Mouse (Mus musculus) embryonic facial prominence, embryonic 12.5 days (tissue): ENCODE results near the gene Gm15217. TPM values are rescaled to one million over a fixed set of nuclear protein-coding genes. Genes with fewer than 3 reads are reported as not detected.

Experiments
- ATAC-seq: fragments of 200-750 bp; cut with Nextera tagmentation; 2 replicates; pipeline ENCODE4 v1.8.0; 2017; ENCODE audit not compliant: insufficient number of reproducible peaks, insufficient read depth, low FRiP score, low TSS enrichment
- H3K27ac ChIP-seq: fragments of 300-500 bp; sonication (generic); 2 replicates; pipeline ENCODE4 v1.5.1; 2016; ENCODE audit warnings: mild to moderate bottlenecking
- H3K27me3 ChIP-seq: fragments of 300-500 bp; sonication (generic); 2 replicates; pipeline ENCODE4 v1.6.1; 2016; ENCODE audit warnings: mild to moderate bottlenecking, moderate library complexity
- H3K36me3 ChIP-seq: fragments of 300-500 bp; sonication (generic); 2 replicates; pipeline ENCODE4 v1.6.1; 2016; ENCODE audit warnings: mild to moderate bottlenecking
- H3K4me1 ChIP-seq: fragments of 300-500 bp; sonication (generic); 2 replicates; pipeline ENCODE4 v1.6.1; 2016
- H3K4me2 ChIP-seq: fragments of 300-500 bp; sonication (generic); replicated peaks from 2 replicates; pipeline ENCODE4 v1.6.1; 2016; ENCODE audit warnings: mild to moderate bottlenecking, moderate library complexity
- H3K4me3 ChIP-seq: fragments of 300-500 bp; sonication (generic); 2 replicates; pipeline ENCODE4 v1.5.1; 2016; ENCODE audit warnings: mild to moderate bottlenecking
- H3K9ac ChIP-seq: fragments of 300-500 bp; sonication (generic); 2 replicates; pipeline ENCODE4 v1.6.1; 2016; ENCODE audit warnings: mild to moderate bottlenecking, moderate library complexity
- H3K9me3 ChIP-seq: fragments of 300-500 bp; sonication (generic); 2 replicates; pipeline ENCODE4 v1.6.1; 2016; ENCODE audit warnings: mild to moderate bottlenecking, moderate library complexity
- WGBS: fragments of 180-500 bp; shearing (Covaris S2); methylation state at CpG from one replicate; pipeline ENCODE4 v1.1.7; 2016; 5-methylcytosine and 5-hydroxymethylcytosine counted together
- polyA plus RNA-seq: library from polyadenylated mRNA; unstranded; fragments of >200 nt; fragmentation: Nextera tagmentation; extraction: Ambion mirVana; gene quantifications from 2 replicates; pipeline ENCODE4 v1.2.1, GENCODE M21; 2016

Gene Gm15217
- polyA plus RNA-seq, 1 experiment from 2014 or later = 0.23 TPM

GRCm38 (mm10) chr14:46384946-46385691 lies 5.9 kb downstream of the Gm15217 start:
- H3K27ac ChIP-seq = peak overlapping the region; percentile 88
- peak overlapping the region; percentile 60 for H3K4me3 ChIP-seq
- no peaks in the 10 kb centered on the region for H3K9me3 ChIP-seq
- peak overlapping the region; percentile 67 for H3K9ac ChIP-seq
- 1% methylated on average over 14 of the region's 14 CpGs for WGBS
- ATAC-seq = no peak
- peak overlapping the region; percentile 72 for H3K4me2 ChIP-seq
- peaks cover 9% of the 10 kb centered on the region; the same call in 1 of the 2 replicates for H3K27me3 ChIP-seq
- peaks cover 42% of the 10 kb centered on the region for H3K4me1 ChIP-seq
- H3K36me3 ChIP-seq = peaks cover 16% of the 10 kb centered on the region

DNA sequence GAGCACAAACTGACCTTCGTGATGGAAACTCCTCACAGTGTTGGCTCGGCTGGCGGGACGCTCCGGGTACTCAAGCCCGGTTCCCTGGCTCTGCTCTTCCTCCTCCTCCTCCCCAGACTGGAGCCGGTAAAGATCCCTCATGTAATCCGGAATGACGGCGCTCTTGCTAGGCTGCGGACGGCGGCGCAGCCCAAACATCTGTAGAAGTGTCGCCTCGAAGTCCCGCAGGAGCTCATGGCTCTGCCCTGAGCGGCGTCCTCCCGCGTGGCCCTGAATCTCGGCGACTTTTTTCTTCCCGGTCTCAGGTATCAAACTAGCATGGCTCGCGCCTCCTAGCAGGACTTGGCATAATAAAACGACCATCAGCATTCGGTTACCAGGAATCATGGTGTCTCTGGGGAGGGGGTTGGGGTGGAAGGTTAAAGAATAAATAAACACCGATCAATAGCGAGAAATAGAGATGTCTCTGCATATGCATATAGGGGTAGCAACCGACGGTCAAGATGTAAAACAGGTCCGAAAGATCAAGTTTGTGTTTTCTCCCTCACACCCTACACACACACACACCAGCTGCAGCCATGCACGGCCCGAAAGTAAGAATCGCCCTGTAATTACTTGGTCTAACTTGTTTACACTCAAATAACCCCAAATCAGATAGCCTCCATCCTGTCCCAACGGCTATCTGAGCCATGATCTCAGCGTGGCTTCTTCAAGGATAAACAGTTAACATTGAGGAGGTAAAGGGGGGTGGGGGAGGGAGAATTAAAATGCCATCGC lies 6.7 kb downstream of the Gm15217 start:
- H3K9ac ChIP-seq = peak overlapping the region; percentile 67
- whole genome bisulfite sequencing = 1% methylated on average over 39 of the region's 39 CpGs

DNA sequence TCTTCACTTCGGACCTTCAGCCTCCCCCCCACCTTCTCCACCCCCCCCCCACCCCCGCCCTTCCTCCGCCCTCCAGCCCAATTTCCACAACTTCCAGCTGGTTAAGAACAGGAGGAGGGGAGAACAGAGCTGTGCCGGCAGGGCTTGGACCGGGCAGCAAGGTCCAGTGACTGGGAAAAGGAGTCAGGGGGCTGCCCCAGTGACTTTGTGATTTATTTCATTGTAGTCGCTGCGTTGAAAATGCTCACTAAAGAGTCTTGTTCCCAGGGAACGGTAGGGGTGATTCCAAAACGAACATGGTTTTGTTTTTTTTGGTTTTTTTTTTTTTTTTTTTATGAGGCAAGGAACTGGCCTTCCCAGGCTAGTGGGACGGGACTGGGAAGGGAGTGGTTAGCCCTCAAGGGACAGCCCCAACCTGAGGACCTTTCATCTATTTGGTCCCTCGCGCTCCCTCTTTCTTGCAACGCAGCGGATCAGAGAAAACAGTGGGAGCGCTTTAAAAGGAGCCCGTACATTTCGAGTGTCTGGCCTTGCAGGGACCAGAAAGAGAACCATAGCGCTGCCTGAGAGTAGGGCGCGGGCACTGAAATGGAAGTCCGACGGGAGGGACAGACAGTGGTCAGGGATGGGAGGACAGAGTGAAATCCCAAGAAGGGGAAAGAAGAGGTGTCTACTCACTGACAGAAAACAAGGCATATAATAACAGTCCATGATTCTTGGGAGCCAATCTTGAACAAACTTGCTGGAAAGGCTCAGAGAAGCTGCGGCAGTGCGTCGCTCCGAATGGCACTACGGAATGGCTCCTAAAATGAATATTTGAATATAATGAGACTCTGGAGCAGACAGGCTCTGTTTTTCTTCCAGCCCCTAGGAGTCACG lies 7.5 kb downstream of the Gm15217 start:
- Histone ChIP-seq H3K4me3 (peak overlapping the region; percentile 60), H3K9ac (peak overlapping the region; percentile 67), H3K36me3 (peaks cover 16% of the 10 kb centered on the region), H3K9me3 (no peaks in the 10 kb centered on the region), H3K4me2 (peak overlapping the region; percentile 72), H3K4me1 (peaks cover 33% of the 10 kb centered on the region), H3K27me3 (peaks cover 22% of the 10 kb centered on the region), H3K27ac (peak overlapping the region; percentile 88)
- WGBS = under 1% methylated on average over 28 of the region's 28 CpGs
- ATAC-seq = no peak

More for the DNA sequence above, 6.7 kb downstream of the Gm15217 start:
- Histone ChIP-seq H3K4me1 (peaks cover 40% of the 10 kb centered on the region), H3K27me3 (peaks cover 16% of the 10 kb centered on the region), H3K36me3 (peaks cover 16% of the 10 kb centered on the region), H3K4me2 (peak overlapping the region; percentile 72), H3K27ac (peak overlapping the region; percentile 88), H3K4me3 (peak overlapping the region; percentile 60), H3K9me3 (no peaks in the 10 kb centered on the region)
- no peak for ATAC-seq

DNA sequence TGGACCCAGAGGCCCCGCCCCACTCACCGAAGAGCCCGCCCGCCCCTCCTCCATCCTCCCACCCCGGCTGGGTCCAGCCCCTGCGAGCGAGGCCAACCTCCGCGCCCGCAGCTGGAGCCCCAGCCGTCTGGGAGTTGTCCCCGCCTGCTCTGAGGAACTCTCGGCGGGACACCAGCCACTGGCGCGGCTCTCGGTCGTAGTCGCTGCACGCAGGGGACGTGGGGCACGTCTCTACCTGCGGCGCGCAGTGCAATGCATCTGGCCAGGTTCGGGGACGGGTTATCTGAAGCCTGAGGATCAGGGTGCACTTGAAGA lies 8.1 kb downstream of the Gm15217 start:
- Histone ChIP-seq H3K27ac (peak overlapping the region; percentile 93), H3K4me3 (peak overlapping the region; percentile 60), H3K4me1 (peaks cover 27% of the 10 kb centered on the region), H3K36me3 (peaks cover 16% of the 10 kb centered on the region), H3K9me3 (no peaks in the 10 kb centered on the region), H3K9ac (peak overlapping the region; percentile 71), H3K4me2 (peak overlapping the region; percentile 72), H3K27me3 (peaks cover 28% of the 10 kb centered on the region)
- ATAC-seq = peak; percentile 74
- WGBS = under 1% methylated on average over 27 of the region's 27 CpGs

DNA sequence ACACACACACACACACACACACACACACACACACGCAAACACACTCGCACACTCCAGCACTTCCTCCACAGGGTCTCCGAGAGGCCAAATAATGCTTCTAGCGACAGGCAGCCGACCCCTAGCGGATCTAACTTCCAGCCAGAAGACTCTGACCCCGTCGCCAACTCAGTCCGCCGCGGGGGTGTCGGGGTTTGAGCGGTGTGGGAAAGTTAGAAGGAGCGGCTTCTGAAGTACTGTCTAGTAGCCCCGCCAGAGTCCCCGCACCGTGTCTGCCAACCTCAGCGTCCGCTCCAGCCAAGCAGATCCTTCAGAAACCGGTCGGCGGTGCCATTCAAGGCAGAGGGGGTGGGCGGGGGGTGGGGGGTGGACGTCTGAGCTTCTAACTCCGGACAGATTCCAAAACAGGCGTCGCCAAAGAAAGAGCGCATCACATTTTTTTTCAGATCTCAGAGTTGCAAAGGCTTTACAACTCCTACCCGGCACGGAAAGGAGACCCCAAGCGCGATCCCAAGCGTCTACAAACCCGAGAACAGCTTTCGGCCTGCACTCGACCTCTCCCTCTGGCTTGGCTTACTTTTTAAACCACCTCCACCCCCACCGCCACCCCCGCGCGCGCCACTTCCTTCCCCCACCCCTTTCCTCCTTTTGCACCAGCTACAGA lies 8.7 kb downstream of the Gm15217 start:
- Histone ChIP-seq H3K27ac (peak overlapping the region; percentile 93), H3K36me3 (peaks cover 11% of the 10 kb centered on the region), H3K4me1 (peaks cover 25% of the 10 kb centered on the region), H3K4me2 (peak overlapping the region; percentile 72), H3K9ac (peak overlapping the region; percentile 71), H3K4me3 (peak overlapping the region; percentile 60), H3K9me3 (no peaks in the 10 kb centered on the region), H3K27me3 (peaks cover 33% of the 10 kb centered on the region)
- WGBS = under 1% methylated on average over 41 of the region's 41 CpGs
- ATAC-seq = 0 out of 2 replicates have a peak, but pooled peaks have one; percentile 29

- H3K27ac ChIP-seq = peak overlapping the region; percentile 93
- ATAC-seq = no peak
- peaks cover 25% of the 10 kb centered on the region for H3K4me1 ChIP-seq
- H3K4me3 ChIP-seq = peak overlapping the region; percentile 60
- WGBS = 0% methylated on average over 27 of the region's 27 CpGs
- no peaks in the 10 kb centered on the region for H3K9me3 ChIP-seq
- H3K27me3 ChIP-seq = peaks cover 33% of the 10 kb centered on the region
- peaks cover 8% of the 10 kb centered on the region; the same call in 1 of the 2 replicates for H3K36me3 ChIP-seq
- peak overlapping the region; percentile 72 for H3K4me2 ChIP-seq
- peak overlapping the region; percentile 71 for H3K9ac ChIP-seq
Observed at GRCm38 (mm10) chr14:46388636-46389035, 9.4 kb downstream of the Gm15217 start.

- Histone ChIP-seq H3K27ac (peak overlapping the region; percentile 63), H3K4me3 (peak overlapping the region; percentile 60), H3K9me3 (no peaks in the 10 kb centered on the region), H3K4me2 (peak overlapping the region; percentile 72), H3K27me3 (peaks cover 33% of the 10 kb centered on the region), H3K36me3 (no peaks in the 10 kb centered on the region), H3K9ac (peak overlapping the region; percentile 71), H3K4me1 (peaks cover 18% of the 10 kb centered on the region)
- no peak for ATAC-seq
- WGBS = 6% methylated on average over 24 of the region's 24 CpGs
Observed at GRCm38 (mm10) chr14:46389438-46390248, 10.4 kb downstream of the Gm15217 start.

DNA sequence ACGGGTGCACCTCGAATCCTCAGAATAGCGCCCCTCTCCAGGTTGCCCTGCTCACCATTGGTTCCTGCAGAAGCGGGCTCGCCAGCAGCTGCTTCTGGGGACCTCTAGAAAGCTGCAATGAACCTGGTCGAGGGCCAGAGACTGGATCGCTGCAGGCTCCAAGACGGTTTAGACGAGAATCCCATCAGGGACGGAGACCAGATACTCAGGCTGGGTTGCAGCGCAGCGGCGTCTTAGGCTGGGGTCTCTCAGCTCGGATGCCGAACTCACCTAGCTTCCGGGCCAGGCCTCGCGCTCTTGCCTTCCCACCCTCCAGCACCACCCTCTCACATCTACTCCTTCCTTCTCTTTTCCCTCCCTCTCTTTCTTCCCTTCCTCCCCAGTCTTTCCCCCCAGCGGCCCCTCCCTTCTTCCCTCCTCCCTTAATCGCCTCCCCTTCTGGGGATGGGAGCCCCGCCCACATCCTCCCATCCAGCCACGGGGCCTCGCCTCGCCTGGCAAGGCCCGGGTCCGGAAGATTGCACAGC lies 11.1 kb downstream of the Gm15217 start, which contains the start of gene Bmp4:
Gene Bmp4 (minus strand): TSS at position 421 of the 527 bp plus-strand sequence.
- H3K27ac ChIP-seq = peak within 1 kb of the TSS; percentile 63
- no peaks in the 10 kb centered on the region for H3K36me3 ChIP-seq
- peaks cover 15% of the 10 kb centered on the region for H3K4me1 ChIP-seq

DNA sequence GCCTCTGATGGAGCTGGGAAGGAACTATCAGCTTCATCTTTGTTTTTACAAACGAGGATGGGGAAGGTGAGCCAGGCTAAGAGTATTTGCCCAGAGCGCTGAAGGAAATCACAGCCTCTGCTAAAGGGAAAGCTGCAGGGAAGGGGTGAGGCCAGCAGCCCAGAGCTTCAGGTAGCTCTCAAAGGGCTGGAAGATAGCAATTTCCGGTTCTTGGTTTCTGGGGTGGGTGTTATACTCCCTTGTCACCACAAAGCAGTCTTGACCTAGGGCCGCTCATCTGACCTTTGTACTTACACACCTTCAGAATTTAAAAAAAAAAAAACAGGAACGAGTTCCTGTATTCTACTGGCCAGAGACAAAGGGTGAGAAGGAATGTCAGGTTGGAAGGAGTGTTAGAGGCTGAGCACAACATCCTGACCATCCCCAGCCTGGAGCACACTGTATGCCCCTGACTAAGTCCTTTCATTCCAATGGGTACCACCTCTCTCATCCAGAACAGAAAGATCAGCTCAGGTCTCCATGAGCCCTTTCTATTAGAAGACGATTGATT lies 12.5 kb downstream of the Gm15217 start:
- Histone ChIP-seq H3K9me3 (no peaks in the 10 kb centered on the region), H3K4me1 (peaks cover 12% of the 10 kb centered on the region), H3K36me3 (no peaks in the 10 kb centered on the region), H3K9ac (no peak overlapping the region), H3K27me3 (peaks cover 33% of the 10 kb centered on the region), H3K27ac (no peak overlapping the region), H3K4me2 (no peak overlapping the region), H3K4me3 (no peak overlapping the region)
- 48% methylated on average over 6 of the region's 6 CpGs for WGBS
- ATAC-seq = no peak

More for the DNA sequence above, 11.1 kb downstream of the Gm15217 start, which contains the start of gene Bmp4:
- Histone ChIP-seq H3K27me3 (peaks cover 33% of the 10 kb centered on the region), H3K9ac (peak within 1 kb of the TSS; percentile 71), H3K4me3 (peak within 1 kb of the TSS; percentile 60), H3K4me2 (peak within 1 kb of the TSS; percentile 72), H3K9me3 (no peaks in the 10 kb centered on the region)
- WGBS = under 1% methylated on average over 26 of the region's 26 CpGs
- ATAC-seq = 0 out of 2 replicates have a peak, but pooled peaks have one; percentile 37
